In genomic region chr4:76870971-76871370, GRCm38 (mm10) we compare ENCODE assay signal across 8 mouse cellular contexts.
"Had no signal": no experiment of that assay in that cellular context is flagged by ENCODE, and none has a peak within 500 bp of the region (broad histone marks: within the 10 kb centered on the region; RNA-seq: fewer than 3 reads in every experiment).

No protein-coding gene starts in this region.

- DNase-seq: liver, postnatal 0 days; lung, adult 2 months; lung, postnatal 14 days; lung, postnatal 36 days; right cerebral cortex, postnatal 14 days; thymus, adult 2 months; thymus, postnatal 25 days; thymus, postnatal 4 days had no signal
